Mouse (Mus musculus): ENCODE results near the gene 4931440F15Rik.

- TF ChIP-seq POLR2A (IDR thresholded peaks at IDR 0.05; ENCODE audit: insufficient read length, low read depth) (no peak), MAX (IDR thresholded peaks at IDR 0.05; ENCODE audit: low read depth) (no peak), MYOG (IDR thresholded peaks at IDR 0.05; ENCODE audit: control insufficient read depth in 1 of 3, insufficient read depth in 1 of 3, insufficient read length in 2 of 3, low read depth in 2 of 3) (peak; percentile 90 to 100 (median 97)), SRF (IDR thresholded peaks at IDR 0.05; ENCODE audit: control insufficient read depth, insufficient read length, low read depth) (no peak), E2F4 (IDR thresholded peaks at IDR 0.05; ENCODE audit: insufficient read depth) (no peak), TCF3 (IDR thresholded peaks at IDR 0.05; ENCODE audit: insufficient read length, low read depth) (peak; percentile 98), POLR2AphosphoS2 (IDR thresholded peaks at IDR 0.05; ENCODE audit: insufficient read length, low read depth) (no peak), USF1 (IDR thresholded peaks at IDR 0.05; ENCODE audit: low read depth) (no peak), CEBPB (IDR thresholded peaks at IDR 0.05; ENCODE audit: insufficient read depth, poor library complexity, severe bottlenecking) (peak; percentile 67; the same call in 1 of the 2 replicates), TCF12 (IDR thresholded peaks at IDR 0.05; ENCODE audit: insufficient read depth, poor library complexity, severe bottlenecking) (peak; percentile 100), MYOD1 (IDR thresholded peaks at IDR 0.05; ENCODE audit: control insufficient read depth in 1 of 3, insufficient read length in 2 of 3, low read depth in 2 of 3) (peak; percentile 98 to 99 (median 98)), REST (IDR thresholded peaks at IDR 0.05; ENCODE audit: insufficient read depth, insufficient read length) (no peak)
These were observed 51.2 kb downstream of the 4931440F15Rik start for GRCm38 (mm10) chr11:29774296-29774695.
